Mouse (Mus musculus): ENCODE measurements around the gene Tex22. TPM values are rescaled to one million over a fixed set of nuclear protein-coding genes. Genes with fewer than 3 reads are reported as not detected.

The Tex22 gene
- total and polyA plus RNA-seq, 2 experiments from 2014 or later: not detected

DNA sequence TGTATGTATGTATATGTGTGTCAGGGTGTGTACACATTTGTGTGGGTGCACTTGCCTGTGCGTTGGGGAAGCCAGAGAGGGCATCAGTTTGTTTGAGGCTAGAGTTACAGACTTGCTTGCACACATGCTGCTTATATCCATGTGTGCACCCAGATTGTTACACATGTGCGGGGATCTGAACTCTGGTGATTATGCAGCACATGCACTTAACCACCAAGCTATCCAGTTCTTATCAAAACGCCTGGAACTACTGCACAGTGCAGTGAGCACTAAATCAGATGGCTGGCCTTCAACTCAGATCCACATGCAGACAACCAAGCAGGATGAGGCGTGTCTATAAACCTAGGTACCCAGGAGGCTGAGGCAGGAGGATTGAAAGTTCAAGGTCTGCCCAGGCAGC is 37.3 kb upstream of the Tex22 start:
- Histone ChIP-seq H3K9ac (replicated peaks; ENCODE audit: low read depth, low read length) (no peak overlapping the region), H3K36me3 (replicated peaks; ENCODE audit: control insufficient read depth, insufficient read depth, low read length) (no peaks in the 10 kb centered on the region), H3K4me3 (ENCODE audit: low read depth, low read length) (no peak overlapping the region), H3K9me3 (replicated peaks; ENCODE audit: control insufficient read depth, low read length) (no peaks in the 10 kb centered on the region), H3K4me1 (ENCODE audit: control insufficient read depth, insufficient read depth) (peaks cover 39% of the 10 kb centered on the region), H3K27ac (ENCODE audit: low read depth) (no peak overlapping the region), H3K4me2 (ENCODE audit: low read depth, low read length) (no peak overlapping the region), H3K27me3 (ENCODE audit: control insufficient read depth, insufficient read depth, low read length) (no peaks in the 10 kb centered on the region)
- WGBS: 83% methylated on average over 4 of the region's 4 CpGs
- no peak for ATAC-seq (ENCODE audit: insufficient read depth, low read depth)
- no peak for DNase-seq (ENCODE audit: low spot score)
- TF ChIP-seq CTCF (IDR thresholded peaks at IDR 0.05; ENCODE audit: low read depth): no peak
- TF ChIP-seq EP300 (IDR thresholded peaks at IDR 0.05; ENCODE audit: low read depth): no peak

- no peaks in the 10 kb centered on the region for H3K9me3 ChIP-seq (replicated peaks; ENCODE audit: control insufficient read depth, low read length)
- TF ChIP-seq EP300 (IDR thresholded peaks at IDR 0.05; ENCODE audit: low read depth) (no peak), CTCF (IDR thresholded peaks at IDR 0.05; ENCODE audit: low read depth) (no peak)
- no peak overlapping the region for H3K4me2 ChIP-seq (ENCODE audit: low read depth, low read length)
- no peak overlapping the region for H3K27ac ChIP-seq (ENCODE audit: low read depth)
- peaks cover 26% of the 10 kb centered on the region for H3K4me1 ChIP-seq (ENCODE audit: control insufficient read depth, insufficient read depth)
- 84% methylated on average over 4 of the region's 4 CpGs for WGBS
- no peak overlapping the region for H3K4me3 ChIP-seq (ENCODE audit: low read depth, low read length)
- DNase-seq (ENCODE audit: low spot score) (no peak), ATAC-seq (ENCODE audit: insufficient read depth, low read depth) (no peak)
- H3K27me3 ChIP-seq (ENCODE audit: control insufficient read depth, insufficient read depth, low read length): no peaks in the 10 kb centered on the region
- no peak overlapping the region for H3K9ac ChIP-seq (replicated peaks; ENCODE audit: low read depth, low read length)
- no peaks in the 10 kb centered on the region for H3K36me3 ChIP-seq (replicated peaks; ENCODE audit: control insufficient read depth, insufficient read depth, low read length)
These were observed 35.9 kb upstream of the Tex22 start for GRCm38 (mm10) chr12:113038414-113038813.

DNA sequence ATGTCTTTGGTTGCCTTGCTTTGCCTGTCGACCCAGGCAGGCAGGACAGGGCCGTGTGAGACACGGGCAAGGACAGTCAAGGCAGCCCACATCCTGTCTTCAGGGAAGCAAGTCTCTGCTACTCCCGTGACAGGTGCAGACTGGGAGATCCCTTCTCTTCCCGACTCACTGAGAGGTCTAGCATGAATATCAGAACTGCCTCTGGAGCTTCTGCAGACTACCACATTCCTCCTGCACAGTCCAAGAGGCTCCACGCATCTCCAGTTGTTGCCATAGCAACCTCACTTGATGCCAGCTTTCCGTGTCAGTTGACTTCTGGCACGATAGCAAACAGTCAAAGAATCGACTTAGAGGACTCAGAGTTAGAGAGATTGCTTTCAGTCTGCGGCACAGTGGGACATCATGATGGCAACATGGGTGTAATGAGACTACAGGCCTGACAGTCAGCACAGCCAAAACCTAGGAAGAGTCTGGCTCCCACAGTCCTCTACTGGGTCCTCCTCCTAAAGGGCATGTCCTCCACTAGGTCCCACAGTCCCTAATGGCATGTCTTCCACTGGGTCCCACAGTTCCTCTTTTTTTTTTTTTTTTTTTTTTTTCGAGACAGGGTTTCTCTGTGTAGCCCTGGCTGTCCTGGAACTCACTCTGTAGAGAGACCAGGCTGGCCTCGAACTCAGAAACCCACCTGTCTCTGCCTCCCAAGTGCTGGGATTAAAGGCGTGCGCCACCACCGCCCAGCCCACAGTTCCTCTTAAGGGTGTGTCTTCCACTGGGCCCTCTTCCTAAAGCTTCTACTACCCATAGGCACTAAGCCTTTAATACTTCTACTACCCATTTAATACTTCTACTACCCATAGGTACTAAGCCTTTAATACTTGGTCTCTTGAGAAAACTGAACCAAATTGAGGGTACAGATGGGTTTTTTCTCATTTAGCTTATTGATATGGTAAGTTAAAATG is 32.5 kb upstream of the Tex22 start:
- Histone ChIP-seq H3K36me3 (replicated peaks; ENCODE audit: control insufficient read depth, insufficient read depth, low read length) (peaks cover 8% of the 10 kb centered on the region; the same call in 1 of the 2 replicates), H3K4me2 (ENCODE audit: low read depth, low read length) (no peak overlapping the region), H3K9me3 (replicated peaks; ENCODE audit: control insufficient read depth, low read length) (no peaks in the 10 kb centered on the region), H3K4me1 (ENCODE audit: control insufficient read depth, insufficient read depth) (0 out of 2 replicates have a peak, but pooled peaks cover 11% of the 10 kb centered on the region), H3K9ac (replicated peaks; ENCODE audit: low read depth, low read length) (no peak overlapping the region), H3K27me3 (ENCODE audit: control insufficient read depth, insufficient read depth, low read length) (no peaks in the 10 kb centered on the region), H3K27ac (ENCODE audit: low read depth) (no peak overlapping the region), H3K4me3 (ENCODE audit: low read depth, low read length) (no peak overlapping the region)
- DNase-seq (ENCODE audit: low spot score) (peak; percentile 48), ATAC-seq (ENCODE audit: insufficient read depth, low read depth) (peak; percentile 64; the same call in 1 of the 2 replicates)
- TF ChIP-seq CTCF (IDR thresholded peaks at IDR 0.05; ENCODE audit: low read depth): no peak
- WGBS: 47% methylated on average over 15 of the region's 15 CpGs

DNA sequence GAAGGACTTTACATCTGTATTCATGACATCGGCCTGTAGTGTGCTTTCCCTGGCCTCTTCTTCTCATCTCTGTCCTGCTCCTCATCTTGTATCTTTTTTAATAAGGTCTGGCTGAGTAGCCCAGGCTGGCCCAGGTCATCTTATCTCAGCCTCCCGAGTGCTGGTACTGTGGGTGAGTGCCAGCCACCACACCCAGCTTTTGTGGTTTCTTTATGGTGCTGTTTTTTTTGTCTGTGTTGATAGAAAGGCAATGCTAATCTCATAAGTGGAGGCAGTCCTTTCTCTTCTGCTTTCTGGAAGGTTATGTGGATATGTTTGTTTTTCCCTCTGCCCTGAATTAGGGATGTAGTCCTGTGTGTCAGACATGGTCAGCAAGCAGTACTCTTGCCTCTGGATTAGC is 31.8 kb upstream of the Tex22 start:
- TF ChIP-seq CTCF (IDR thresholded peaks at IDR 0.05; ENCODE audit: low read depth): no peak
- TF ChIP-seq EP300 (IDR thresholded peaks at IDR 0.05; ENCODE audit: low read depth): no peak
- ATAC-seq (ENCODE audit: insufficient read depth, low read depth) (no peak), DNase-seq (ENCODE audit: low spot score) (no peak)
- Histone ChIP-seq H3K27me3 (ENCODE audit: control insufficient read depth, insufficient read depth, low read length) (no peaks in the 10 kb centered on the region), H3K4me2 (ENCODE audit: low read depth, low read length) (no peak overlapping the region), H3K4me1 (ENCODE audit: control insufficient read depth, insufficient read depth) (0 out of 2 replicates have a peak, but pooled peaks cover 11% of the 10 kb centered on the region), H3K36me3 (replicated peaks; ENCODE audit: control insufficient read depth, insufficient read depth, low read length) (peaks cover 16% of the 10 kb centered on the region), H3K9me3 (replicated peaks; ENCODE audit: control insufficient read depth, low read length) (no peaks in the 10 kb centered on the region), H3K9ac (replicated peaks; ENCODE audit: low read depth, low read length) (no peak overlapping the region), H3K4me3 (ENCODE audit: low read depth, low read length) (no peak overlapping the region), H3K27ac (ENCODE audit: low read depth) (no peak overlapping the region)
- 61% methylated on average over 2 of the region's 2 CpGs for WGBS

GRCm38 (mm10) chr12:113044916-113045677 is 29.2 kb upstream of the Tex22 start:
- TF ChIP-seq EP300 (IDR thresholded peaks at IDR 0.05; ENCODE audit: low read depth): no peak
- TF ChIP-seq CTCF (IDR thresholded peaks at IDR 0.05; ENCODE audit: low read depth): peak; percentile 17; the same call in 1 of the 2 replicates
- Histone ChIP-seq H3K4me3 (ENCODE audit: low read depth, low read length) (no peak overlapping the region), H3K9me3 (replicated peaks; ENCODE audit: control insufficient read depth, low read length) (no peaks in the 10 kb centered on the region), H3K4me1 (ENCODE audit: control insufficient read depth, insufficient read depth) (0 out of 2 replicates have a peak, but pooled peaks cover 11% of the 10 kb centered on the region), H3K27me3 (ENCODE audit: control insufficient read depth, insufficient read depth, low read length) (no peaks in the 10 kb centered on the region), H3K4me2 (ENCODE audit: low read depth, low read length) (no peak overlapping the region), H3K27ac (ENCODE audit: low read depth) (no peak overlapping the region), H3K36me3 (replicated peaks; ENCODE audit: control insufficient read depth, insufficient read depth, low read length) (peaks cover 30% of the 10 kb centered on the region), H3K9ac (replicated peaks; ENCODE audit: low read depth, low read length) (no peak overlapping the region)
- ATAC-seq (ENCODE audit: insufficient read depth, low read depth): no peak
- no peak for DNase-seq (ENCODE audit: low spot score)
- WGBS: 84% methylated on average over 3 of the region's 3 CpGs

Measured in heart, postnatal 0 days (tissue).